Mouse (Mus musculus): ENCODE data around the gene Dagla.

GRCm38 (mm10) chr19:10247165-10247564 lies 57.5 kb downstream of the Dagla start:
- TF ChIP-seq POLR2A (IDR thresholded peaks at IDR 0.05; ENCODE audit: borderline replicate concordance, extremely low read depth, insufficient read depth, insufficient read length, poor library complexity, severe bottlenecking) (no peak), CTCF (IDR thresholded peaks at IDR 0.05; ENCODE audit: borderline replicate concordance, extremely low read depth, insufficient read depth, insufficient read length) (no peak)
